Mouse (Mus musculus): ENCODE data around the gene Hist1h2ah. TPM values are rescaled to one million over a fixed set of nuclear protein-coding genes. Genes with fewer than 3 reads are reported as not detected.
A peak's percentile ranks its signal among the peaks of the same experiment; 100 is the strongest.

Gene Hist1h2ah
- polyA plus RNA-seq, 1 experiment from 2014 or later, result not detected

- H3K27ac ChIP-seq (replicated peaks; ENCODE audit: low read depth, low read length), result no peak overlapping the region
- no peaks in the 10 kb centered on the region for H3K36me3 ChIP-seq (ENCODE audit: control insufficient read depth, insufficient read depth, low read length)
- peak overlapping the region; percentile 36 for H3K4me3 ChIP-seq (replicated peaks; ENCODE audit: low read depth, low read length)
- 0% methylated on average over 38 of the region's 38 CpGs for WGBS
- ATAC-seq (ENCODE audit: low FRiP score, low TSS enrichment) (peak; percentile 76), DNase-seq (peak; percentile 52)
- no peak overlapping the region; the same call in 1 of the 2 replicates for H3K9ac ChIP-seq (replicated peaks; ENCODE audit: low read length)
- peaks cover 97% of the 10 kb centered on the region for H3K27me3 ChIP-seq (ENCODE audit: control insufficient read depth, insufficient read depth, low read length)
- H3K9me3 ChIP-seq (ENCODE audit: control insufficient read depth, low read length), result no peaks in the 10 kb centered on the region
- H3K4me2 ChIP-seq (ENCODE audit: low read length), result peak overlapping the region; percentile 73
- peaks cover 15% of the 10 kb centered on the region; the same call in 1 of the 2 replicates for H3K4me1 ChIP-seq (ENCODE audit: control insufficient read depth, insufficient read depth, low read length)
These were observed 28.8 kb downstream of the Hist1h2ah start for GRCm38 (mm10) chr13:22006334-22007120.

- WGBS, result under 1% methylated on average over 45 of the region's 45 CpGs
- peak overlapping the region; percentile 40; the same call in 1 of the 2 replicates for H3K9ac ChIP-seq (replicated peaks; ENCODE audit: low read length)
These were observed 29.6 kb downstream of the Hist1h2ah start for GRCm38 (mm10) chr13:22005605-22006333.

GRCm38 (mm10) chr13:22001823-22002222, 33.5 kb downstream of the Hist1h2ah start:
- H3K27ac ChIP-seq (replicated peaks; ENCODE audit: low read depth, low read length), result no peak overlapping the region
- H3K9me3 ChIP-seq (ENCODE audit: control insufficient read depth, low read length), result no peaks in the 10 kb centered on the region
- 34% methylated on average over 5 of the region's 5 CpGs for WGBS
- ATAC-seq (ENCODE audit: low FRiP score, low TSS enrichment) (no peak), DNase-seq (no peak)
- H3K4me1 ChIP-seq (ENCODE audit: control insufficient read depth, insufficient read depth, low read length), result peaks cover 14% of the 10 kb centered on the region; the same call in 1 of the 2 replicates
- no peak overlapping the region for H3K4me3 ChIP-seq (replicated peaks; ENCODE audit: low read depth, low read length)
- no peak overlapping the region for H3K4me2 ChIP-seq (ENCODE audit: low read length)
- H3K27me3 ChIP-seq (ENCODE audit: control insufficient read depth, insufficient read depth, low read length), result peaks cover 99% of the 10 kb centered on the region
- H3K9ac ChIP-seq (replicated peaks; ENCODE audit: low read length), result no peak overlapping the region
- no peaks in the 10 kb centered on the region for H3K36me3 ChIP-seq (ENCODE audit: control insufficient read depth, insufficient read depth, low read length)

More at GRCm38 (mm10) chr13:22005605-22006333, 29.6 kb downstream of the Hist1h2ah start:
- peak overlapping the region; percentile 73 for H3K4me2 ChIP-seq (ENCODE audit: low read length)
- peaks cover 15% of the 10 kb centered on the region; the same call in 1 of the 2 replicates for H3K4me1 ChIP-seq (ENCODE audit: control insufficient read depth, insufficient read depth, low read length)
- DNase-seq (peak; percentile 65), ATAC-seq (ENCODE audit: low FRiP score, low TSS enrichment) (peak; percentile 67; the same call in 1 of the 2 replicates)
- no peaks in the 10 kb centered on the region for H3K9me3 ChIP-seq (ENCODE audit: control insufficient read depth, low read length)
- H3K27ac ChIP-seq (replicated peaks; ENCODE audit: low read depth, low read length), result no peak overlapping the region
- H3K36me3 ChIP-seq (ENCODE audit: control insufficient read depth, insufficient read depth, low read length), result no peaks in the 10 kb centered on the region
- peak overlapping the region; percentile 36 for H3K4me3 ChIP-seq (replicated peaks; ENCODE audit: low read depth, low read length)
- peaks cover 100% of the 10 kb centered on the region for H3K27me3 ChIP-seq (ENCODE audit: control insufficient read depth, insufficient read depth, low read length)

- no peak for DNase-seq
- Histone ChIP-seq H3K9ac (replicated peaks; ENCODE audit: low read length) (no peak overlapping the region), H3K36me3 (ENCODE audit: control insufficient read depth, insufficient read depth, low read length) (no peaks in the 10 kb centered on the region), H3K27ac (replicated peaks; ENCODE audit: low read depth, low read length) (no peak overlapping the region), H3K4me1 (ENCODE audit: control insufficient read depth, insufficient read depth, low read length) (0 out of 2 replicates have a peak, but pooled peaks cover 9% of the 10 kb centered on the region), H3K9me3 (ENCODE audit: control insufficient read depth, low read length) (no peaks in the 10 kb centered on the region), H3K4me2 (ENCODE audit: low read length) (no peak overlapping the region), H3K4me3 (replicated peaks; ENCODE audit: low read depth, low read length) (no peak overlapping the region), H3K27me3 (ENCODE audit: control insufficient read depth, insufficient read depth, low read length) (peaks cover 99% of the 10 kb centered on the region)
- ATAC-seq (ENCODE audit: low FRiP score, low TSS enrichment), result no peak
- 68% methylated on average over 2 of the region's 2 CpGs for WGBS
These were observed 34.0 kb downstream of the Hist1h2ah start for GRCm38 (mm10) chr13:22001346-22001745.

GRCm38 (mm10) chr13:21999147-21999546, 36.2 kb downstream of the Hist1h2ah start:
- 30% methylated on average over 4 of the region's 4 CpGs for whole genome bisulfite sequencing
- 0 out of 2 replicates have a peak, but pooled peaks cover 3% of the 10 kb centered on the region for H3K4me1 ChIP-seq (ENCODE audit: control insufficient read depth, insufficient read depth, low read length)
- H3K9ac ChIP-seq (replicated peaks; ENCODE audit: low read length), result no peak overlapping the region
- no peak overlapping the region for H3K4me3 ChIP-seq (replicated peaks; ENCODE audit: low read depth, low read length)
- peaks cover 97% of the 10 kb centered on the region for H3K27me3 ChIP-seq (ENCODE audit: control insufficient read depth, insufficient read depth, low read length)
- no peaks in the 10 kb centered on the region for H3K36me3 ChIP-seq (ENCODE audit: control insufficient read depth, insufficient read depth, low read length)
- ATAC-seq (ENCODE audit: low FRiP score, low TSS enrichment) (no peak), DNase-seq (no peak)
- no peak overlapping the region for H3K4me2 ChIP-seq (ENCODE audit: low read length)
- H3K9me3 ChIP-seq (ENCODE audit: control insufficient read depth, low read length), result no peaks in the 10 kb centered on the region
- no peak overlapping the region for H3K27ac ChIP-seq (replicated peaks; ENCODE audit: low read depth, low read length)

- Histone ChIP-seq H3K4me2 (ENCODE audit: low read length) (no peak overlapping the region), H3K9me3 (ENCODE audit: control insufficient read depth, low read length) (no peaks in the 10 kb centered on the region), H3K4me1 (ENCODE audit: control insufficient read depth, insufficient read depth, low read length) (0 out of 2 replicates have a peak, but pooled peaks cover 3% of the 10 kb centered on the region), H3K27me3 (ENCODE audit: control insufficient read depth, insufficient read depth, low read length) (peaks cover 94% of the 10 kb centered on the region), H3K4me3 (replicated peaks; ENCODE audit: low read depth, low read length) (no peak overlapping the region), H3K27ac (replicated peaks; ENCODE audit: low read depth, low read length) (no peak overlapping the region), H3K36me3 (ENCODE audit: control insufficient read depth, insufficient read depth, low read length) (no peaks in the 10 kb centered on the region), H3K9ac (replicated peaks; ENCODE audit: low read length) (no peak overlapping the region)
- WGBS, result 21% methylated on average over 3 of the region's 3 CpGs
- DNase-seq (no peak), ATAC-seq (ENCODE audit: low FRiP score, low TSS enrichment) (no peak)
These were observed 37.0 kb downstream of the Hist1h2ah start for GRCm38 (mm10) chr13:21998412-21998811.

- 5% methylated on average over 4 of the region's 4 CpGs for WGBS
- Histone ChIP-seq H3K36me3 (ENCODE audit: control insufficient read depth, insufficient read depth, low read length) (no peaks in the 10 kb centered on the region), H3K9me3 (ENCODE audit: control insufficient read depth, low read length) (no peaks in the 10 kb centered on the region), H3K4me2 (ENCODE audit: low read length) (no peak overlapping the region), H3K9ac (replicated peaks; ENCODE audit: low read length) (no peak overlapping the region), H3K27ac (replicated peaks; ENCODE audit: low read depth, low read length) (no peak overlapping the region), H3K27me3 (ENCODE audit: control insufficient read depth, insufficient read depth, low read length) (peaks cover 92% of the 10 kb centered on the region), H3K4me1 (ENCODE audit: control insufficient read depth, insufficient read depth, low read length) (0 out of 2 replicates have a peak, but pooled peaks cover 3% of the 10 kb centered on the region), H3K4me3 (replicated peaks; ENCODE audit: low read depth, low read length) (no peak overlapping the region)
- ATAC-seq (ENCODE audit: low FRiP score, low TSS enrichment) (no peak), DNase-seq (no peak)
These were observed 37.5 kb downstream of the Hist1h2ah start for GRCm38 (mm10) chr13:21997821-21998220.

- WGBS, result under 1% methylated on average over 21 of the region's 21 CpGs
- peak; percentile 40 for DNase-seq
- no peak for ATAC-seq (ENCODE audit: low FRiP score, low TSS enrichment)
- H3K36me3 ChIP-seq (ENCODE audit: control insufficient read depth, insufficient read depth, low read length), result no peaks in the 10 kb centered on the region
- peak overlapping the region; percentile 30 for H3K4me2 ChIP-seq (ENCODE audit: low read length)
- peaks cover 89% of the 10 kb centered on the region for H3K27me3 ChIP-seq (ENCODE audit: control insufficient read depth, insufficient read depth, low read length)
- no peaks in the 10 kb centered on the region for H3K9me3 ChIP-seq (ENCODE audit: control insufficient read depth, low read length)
- no peak overlapping the region; the same call in 1 of the 2 replicates for H3K4me3 ChIP-seq (replicated peaks; ENCODE audit: low read depth, low read length)
- no peak overlapping the region for H3K27ac ChIP-seq (replicated peaks; ENCODE audit: low read depth, low read length)
- H3K9ac ChIP-seq (replicated peaks; ENCODE audit: low read length), result no peak overlapping the region
- 0 out of 2 replicates have a peak, but pooled peaks cover 3% of the 10 kb centered on the region for H3K4me1 ChIP-seq (ENCODE audit: control insufficient read depth, insufficient read depth, low read length)
These were observed 38.1 kb downstream of the Hist1h2ah start for GRCm38 (mm10) chr13:21997201-21997820.

All from midbrain, embryonic 14.5 days (tissue).